Mouse (Mus musculus) retina, adult 2 months (tissue): ENCODE measurements around the gene Mxd1.

Experiments
- DNase-seq: peaks from one replicate; pipeline ENCODE4 v3.0.0-alpha.2; 2012; ENCODE audit warnings: low read depth, low spot score

Gene Mxd1

DNA sequence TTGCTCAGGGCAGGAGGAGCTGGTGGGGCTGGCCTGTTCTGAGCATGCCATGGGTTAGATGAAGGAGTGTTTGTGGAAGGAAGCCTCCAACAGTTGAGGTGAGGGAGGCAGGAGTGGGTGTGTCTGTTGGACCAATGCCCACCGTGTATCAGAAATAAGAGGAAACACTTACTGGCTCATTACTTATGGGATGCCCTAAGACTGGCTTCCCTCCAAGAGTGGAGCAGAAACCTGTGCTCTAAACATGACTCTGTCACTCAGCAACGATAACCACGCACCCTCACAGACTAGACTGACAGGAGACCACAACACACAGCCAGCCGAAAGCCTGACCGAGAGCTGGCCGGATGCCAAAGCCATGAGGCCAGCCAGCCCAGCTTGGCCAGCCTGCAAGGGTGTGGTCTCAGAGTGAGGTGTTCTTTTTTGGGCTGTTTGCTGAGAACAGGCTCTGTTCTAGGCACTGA, 69.0 kb downstream of the Mxd1 start:
- no peak for DNase-seq

- peak; percentile 55 for DNase-seq
Measured at GRCm38 (mm10) chr6:86599197-86599596, 69.8 kb downstream of the Mxd1 start.

- DNase-seq: no peak
Measured at GRCm38 (mm10) chr6:86598742-86599193, 70.2 kb downstream of the Mxd1 start.
